Mouse (Mus musculus): ENCODE measurements at regions not wholly inside any gene's neighbourhood (a gene's known extent, or its start where the extent isn't known, plus 50 kb on each side); places are given as distances from the start of the nearest gene placed in this dataset.

DNA sequence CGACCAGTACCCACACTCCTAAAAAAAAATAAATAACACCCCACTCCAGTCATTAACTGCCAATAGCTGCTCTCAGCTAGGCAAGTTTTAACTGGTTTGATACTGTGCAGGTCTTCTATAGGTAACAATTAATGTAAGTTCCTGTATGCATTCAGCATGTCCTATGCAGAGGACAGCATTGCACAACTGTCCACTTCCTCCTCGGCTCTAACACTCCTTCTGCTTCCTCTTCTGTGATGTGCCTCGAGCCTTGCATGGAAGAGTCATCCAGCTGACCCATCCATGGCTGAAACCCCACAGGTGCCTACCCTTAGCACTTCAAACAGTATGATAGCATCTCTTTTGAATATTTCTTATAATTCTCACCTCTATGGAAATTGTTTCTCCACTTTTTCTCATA is 449.4 kb upstream of the Rag2 start:
- Histone ChIP-seq H3K27ac (ENCODE audit: control insufficient read depth, insufficient read depth, low read depth, low read length) (no peak overlapping the region), H3K4me3 (ENCODE audit: control insufficient read depth, low read depth, low read length) (no peak overlapping the region), H3K36me3 (ENCODE audit: control insufficient read depth, insufficient read depth, low read length) (no peaks in the 10 kb centered on the region), H3K4me1 (ENCODE audit: control insufficient read depth, insufficient read depth, low read length) (no peaks in the 10 kb centered on the region), H3K27me3 (ENCODE audit: control insufficient read depth, insufficient read depth, low read length) (no peaks in the 10 kb centered on the region)
- TF ChIP-seq CTCF (IDR thresholded peaks at IDR 0.05; ENCODE audit: control insufficient read depth, insufficient read depth, insufficient replicate concordance, low read depth, low read length), result no peak
- no peak for TF ChIP-seq POLR2A (IDR thresholded peaks at IDR 0.05; ENCODE audit: control insufficient read depth, low read depth, low read length)

DNA sequence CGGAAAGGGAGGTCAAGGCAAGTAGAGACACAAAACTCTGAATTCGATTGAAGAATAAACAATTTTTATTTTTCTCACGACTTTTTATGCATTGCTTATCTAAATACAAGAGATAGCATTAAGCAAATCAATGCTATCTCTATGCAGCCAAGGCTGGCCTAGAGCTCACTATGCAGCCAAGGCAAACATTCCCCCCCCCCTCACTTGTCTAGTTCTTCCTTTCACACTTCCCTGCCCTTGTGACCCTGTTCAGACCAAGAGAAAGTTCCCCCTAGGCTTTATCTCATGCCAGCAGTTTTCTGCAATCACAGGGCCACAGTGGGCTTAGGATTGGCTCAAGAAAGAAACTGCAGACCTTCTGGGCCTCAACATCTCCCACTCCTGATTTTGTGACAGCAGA is 417.9 kb upstream of the Rag2 start:
- Histone ChIP-seq H3K36me3 (ENCODE audit: control insufficient read depth, insufficient read depth, low read length) (no peaks in the 10 kb centered on the region), H3K4me1 (ENCODE audit: control insufficient read depth, insufficient read depth, low read length) (no peaks in the 10 kb centered on the region), H3K27ac (ENCODE audit: control insufficient read depth, insufficient read depth, low read depth, low read length) (no peak overlapping the region), H3K27me3 (ENCODE audit: control insufficient read depth, insufficient read depth, low read length) (no peaks in the 10 kb centered on the region), H3K4me3 (ENCODE audit: control insufficient read depth, low read depth, low read length) (no peak overlapping the region)
- TF ChIP-seq POLR2A (IDR thresholded peaks at IDR 0.05; ENCODE audit: control insufficient read depth, low read depth, low read length) (no peak), CTCF (IDR thresholded peaks at IDR 0.05; ENCODE audit: control insufficient read depth, insufficient read depth, insufficient replicate concordance, low read depth, low read length) (no peak)

GRCm38 (mm10) chr2:101209136-101209535 is 415.4 kb upstream of the Rag2 start:
- Histone ChIP-seq H3K4me3 (ENCODE audit: control insufficient read depth, low read depth, low read length) (no peak overlapping the region), H3K27me3 (ENCODE audit: control insufficient read depth, insufficient read depth, low read length) (no peaks in the 10 kb centered on the region), H3K4me1 (ENCODE audit: control insufficient read depth, insufficient read depth, low read length) (no peaks in the 10 kb centered on the region), H3K27ac (ENCODE audit: control insufficient read depth, insufficient read depth, low read depth, low read length) (no peak overlapping the region), H3K36me3 (ENCODE audit: control insufficient read depth, insufficient read depth, low read length) (no peaks in the 10 kb centered on the region)
- TF ChIP-seq CTCF (IDR thresholded peaks at IDR 0.05; ENCODE audit: control insufficient read depth, insufficient read depth, insufficient replicate concordance, low read depth, low read length), result no peak
- no peak for TF ChIP-seq POLR2A (IDR thresholded peaks at IDR 0.05; ENCODE audit: control insufficient read depth, low read depth, low read length)

DNA sequence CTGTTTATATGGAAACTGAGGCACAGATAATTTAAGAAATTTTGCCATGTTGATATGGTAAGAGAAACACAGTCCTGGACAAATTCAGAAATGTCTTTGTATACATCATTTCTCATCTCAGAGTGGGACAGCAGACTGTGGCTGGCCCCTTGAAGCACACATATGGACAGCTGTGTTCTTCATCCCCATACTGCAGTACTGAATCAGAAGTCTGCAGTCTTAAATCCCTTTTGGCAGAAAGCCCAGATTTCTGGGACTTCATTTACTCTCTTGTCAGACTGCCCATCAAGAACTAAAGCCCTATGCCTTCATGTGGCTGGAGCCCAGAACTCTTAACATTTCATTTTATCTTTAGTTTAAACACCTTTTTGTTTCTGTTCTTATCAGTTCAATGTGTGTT is 403.8 kb upstream of the Rag2 start:
- H3K27ac ChIP-seq (ENCODE audit: control insufficient read depth, insufficient read depth, low read depth, low read length), result no peak overlapping the region
- no peaks in the 10 kb centered on the region for H3K27me3 ChIP-seq (ENCODE audit: control insufficient read depth, insufficient read depth, low read length)
- no peaks in the 10 kb centered on the region for H3K36me3 ChIP-seq (ENCODE audit: control insufficient read depth, insufficient read depth, low read length)
- TF ChIP-seq POLR2A (IDR thresholded peaks at IDR 0.05; ENCODE audit: control insufficient read depth, low read depth, low read length) (no peak), CTCF (IDR thresholded peaks at IDR 0.05; ENCODE audit: control insufficient read depth, insufficient read depth, insufficient replicate concordance, low read depth, low read length) (no peak)
- H3K4me3 ChIP-seq (ENCODE audit: control insufficient read depth, low read depth, low read length), result no peak overlapping the region
- H3K4me1 ChIP-seq (ENCODE audit: control insufficient read depth, insufficient read depth, low read length), result no peaks in the 10 kb centered on the region

DNA sequence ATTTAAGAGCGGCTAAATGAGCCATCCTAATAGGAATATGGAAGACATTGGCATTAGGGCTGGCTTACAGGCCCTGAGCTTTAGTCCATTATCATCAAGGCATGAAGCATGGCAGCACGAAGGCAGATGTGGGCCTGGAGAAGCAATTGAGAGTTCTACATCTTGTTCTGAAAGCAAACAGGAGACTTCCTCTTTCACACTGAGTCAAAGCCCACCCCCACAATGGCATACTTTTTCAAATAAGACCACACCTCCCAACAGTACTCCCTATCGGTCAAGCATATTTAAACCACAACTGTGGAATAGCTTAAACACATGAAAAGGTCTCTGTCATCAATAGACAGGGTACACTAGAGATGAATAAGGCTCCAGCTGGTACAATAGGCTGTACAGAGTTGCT is 381.5 kb upstream of the Rag2 start:
- Histone ChIP-seq H3K4me1 (ENCODE audit: control insufficient read depth, insufficient read depth, low read length) (no peaks in the 10 kb centered on the region), H3K36me3 (ENCODE audit: control insufficient read depth, insufficient read depth, low read length) (no peaks in the 10 kb centered on the region), H3K4me3 (ENCODE audit: control insufficient read depth, low read depth, low read length) (no peak overlapping the region)

DNA sequence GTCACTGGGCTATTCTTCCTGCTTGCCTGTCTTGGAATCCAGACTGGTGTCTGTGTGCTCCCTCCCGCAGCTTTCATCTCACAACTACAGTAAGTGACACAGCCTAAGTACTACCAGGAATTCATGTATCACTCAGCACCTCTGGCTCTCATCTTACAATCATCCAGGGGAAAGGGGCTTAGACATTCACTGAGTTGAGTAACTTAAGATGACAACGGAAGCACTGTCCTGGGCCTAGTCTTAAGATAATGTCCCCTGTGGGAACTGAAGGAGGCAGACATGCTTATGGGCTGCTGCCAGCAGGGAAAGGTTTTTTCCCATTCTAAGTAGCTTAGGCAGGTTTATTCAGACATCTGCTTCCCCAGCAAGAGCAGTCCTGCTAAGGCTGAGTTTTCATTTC is 377.4 kb upstream of the Rag2 start:
- Histone ChIP-seq H3K4me3 (ENCODE audit: control insufficient read depth, low read depth, low read length) (no peak overlapping the region), H3K27ac (ENCODE audit: control insufficient read depth, insufficient read depth, low read depth, low read length) (no peak overlapping the region), H3K4me1 (ENCODE audit: control insufficient read depth, insufficient read depth, low read length) (no peaks in the 10 kb centered on the region), H3K27me3 (ENCODE audit: control insufficient read depth, insufficient read depth, low read length) (no peaks in the 10 kb centered on the region), H3K36me3 (ENCODE audit: control insufficient read depth, insufficient read depth, low read length) (no peaks in the 10 kb centered on the region)
- TF ChIP-seq CTCF (IDR thresholded peaks at IDR 0.05; ENCODE audit: control insufficient read depth, insufficient read depth, insufficient replicate concordance, low read depth, low read length) (no peak), POLR2A (IDR thresholded peaks at IDR 0.05; ENCODE audit: control insufficient read depth, low read depth, low read length) (no peak)

More for the DNA sequence above, 381.5 kb upstream of the Rag2 start:
- Histone ChIP-seq H3K27ac (ENCODE audit: control insufficient read depth, insufficient read depth, low read depth, low read length) (no peak overlapping the region), H3K27me3 (ENCODE audit: control insufficient read depth, insufficient read depth, low read length) (no peaks in the 10 kb centered on the region)
- TF ChIP-seq POLR2A (IDR thresholded peaks at IDR 0.05; ENCODE audit: control insufficient read depth, low read depth, low read length) (no peak), CTCF (IDR thresholded peaks at IDR 0.05; ENCODE audit: control insufficient read depth, insufficient read depth, insufficient replicate concordance, low read depth, low read length) (no peak)

- no peaks in the 10 kb centered on the region for H3K4me1 ChIP-seq (ENCODE audit: control insufficient read depth, insufficient read depth, low read length)
- no peaks in the 10 kb centered on the region for H3K36me3 ChIP-seq (ENCODE audit: control insufficient read depth, insufficient read depth, low read length)
- no peak overlapping the region for H3K4me3 ChIP-seq (ENCODE audit: control insufficient read depth, low read depth, low read length)
- no peak overlapping the region for H3K27ac ChIP-seq (ENCODE audit: control insufficient read depth, insufficient read depth, low read depth, low read length)
- no peaks in the 10 kb centered on the region for H3K27me3 ChIP-seq (ENCODE audit: control insufficient read depth, insufficient read depth, low read length)
- TF ChIP-seq POLR2A (IDR thresholded peaks at IDR 0.05; ENCODE audit: control insufficient read depth, low read depth, low read length) (no peak), CTCF (IDR thresholded peaks at IDR 0.05; ENCODE audit: control insufficient read depth, insufficient read depth, insufficient replicate concordance, low read depth, low read length) (no peak)
Measured at GRCm38 (mm10) chr2:101252228-101252627, 372.3 kb upstream of the Rag2 start.

DNA sequence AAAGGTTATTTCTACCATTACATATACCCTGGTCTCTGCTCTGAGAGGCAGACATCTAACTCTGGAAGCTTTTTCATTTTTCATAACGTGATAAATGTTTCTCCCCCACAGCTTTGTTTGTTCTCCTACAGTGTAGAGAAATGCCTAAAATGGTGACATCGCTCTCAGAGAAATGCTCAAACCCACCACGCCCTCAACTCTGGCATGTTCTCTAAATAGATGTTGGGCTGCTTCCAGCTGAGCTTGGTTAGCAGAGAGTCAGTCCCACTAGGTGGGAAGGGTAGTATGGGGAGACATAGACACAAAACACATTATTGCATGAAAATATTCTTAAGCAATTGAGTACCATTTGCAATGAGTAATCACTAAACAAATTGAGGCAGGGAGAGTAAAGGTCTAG is 368.1 kb upstream of the Rag2 start:
- H3K36me3 ChIP-seq (ENCODE audit: control insufficient read depth, insufficient read depth, low read length), result no peaks in the 10 kb centered on the region
- TF ChIP-seq CTCF (IDR thresholded peaks at IDR 0.05; ENCODE audit: control insufficient read depth, insufficient read depth, insufficient replicate concordance, low read depth, low read length) (no peak), POLR2A (IDR thresholded peaks at IDR 0.05; ENCODE audit: control insufficient read depth, low read depth, low read length) (no peak)
- no peaks in the 10 kb centered on the region for H3K4me1 ChIP-seq (ENCODE audit: control insufficient read depth, insufficient read depth, low read length)
- H3K27ac ChIP-seq (ENCODE audit: control insufficient read depth, insufficient read depth, low read depth, low read length), result no peak overlapping the region
- no peak overlapping the region for H3K4me3 ChIP-seq (ENCODE audit: control insufficient read depth, low read depth, low read length)
- H3K27me3 ChIP-seq (ENCODE audit: control insufficient read depth, insufficient read depth, low read length), result no peaks in the 10 kb centered on the region

Measured in testis, adult 2 months (tissue).